Mouse (Mus musculus): Measurements from ENCODE around the gene Cyb561d2. TPM values are rescaled to one million over a fixed set of nuclear protein-coding genes. Genes with fewer than 3 reads are reported as not detected.

Gene Cyb561d2
- polyA plus RNA-seq, 1 experiment, result 29.4 TPM

DNA sequence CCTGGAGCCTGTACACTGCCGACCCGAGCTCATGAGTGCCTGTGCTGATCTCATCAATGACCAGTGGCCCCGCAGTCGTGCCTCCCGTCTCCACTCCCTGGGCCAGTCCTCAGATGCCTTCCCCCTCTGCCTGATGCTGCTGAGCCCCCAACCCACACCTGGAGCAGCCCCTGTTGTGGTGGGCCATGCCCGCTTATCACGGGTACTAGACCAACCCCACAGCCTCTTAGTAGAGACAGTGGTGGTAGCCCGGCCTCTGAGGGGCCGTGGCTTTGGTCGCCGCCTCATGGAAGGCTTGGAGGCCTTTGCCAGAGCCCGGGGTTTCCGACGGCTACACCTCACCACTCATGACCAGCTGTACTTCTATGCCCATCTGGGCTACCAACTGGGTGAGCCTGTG lies 41.2 kb upstream of the Cyb561d2 start:
- Histone ChIP-seq H3K27me3 (ENCODE audit: control insufficient read depth, insufficient read depth, low read length) (no peaks in the 10 kb centered on the region), H3K27ac (ENCODE audit: control insufficient read depth, insufficient read depth, low read depth, low read length) (no peak overlapping the region), H3K36me3 (ENCODE audit: control insufficient read depth, insufficient read depth, low read length) (no peaks in the 10 kb centered on the region), H3K4me1 (ENCODE audit: control insufficient read depth, insufficient read depth, low read length) (peaks cover 10% of the 10 kb centered on the region), H3K4me3 (ENCODE audit: control insufficient read depth, low read depth, low read length) (peak overlapping the region; percentile 93; the same call in 1 of the 2 replicates)
- no peak for TF ChIP-seq CTCF (IDR thresholded peaks at IDR 0.05; ENCODE audit: control insufficient read depth, insufficient read depth, insufficient replicate concordance, low read depth, low read length)
- no peak for TF ChIP-seq POLR2A (IDR thresholded peaks at IDR 0.05; ENCODE audit: control insufficient read depth, low read depth, low read length)

DNA sequence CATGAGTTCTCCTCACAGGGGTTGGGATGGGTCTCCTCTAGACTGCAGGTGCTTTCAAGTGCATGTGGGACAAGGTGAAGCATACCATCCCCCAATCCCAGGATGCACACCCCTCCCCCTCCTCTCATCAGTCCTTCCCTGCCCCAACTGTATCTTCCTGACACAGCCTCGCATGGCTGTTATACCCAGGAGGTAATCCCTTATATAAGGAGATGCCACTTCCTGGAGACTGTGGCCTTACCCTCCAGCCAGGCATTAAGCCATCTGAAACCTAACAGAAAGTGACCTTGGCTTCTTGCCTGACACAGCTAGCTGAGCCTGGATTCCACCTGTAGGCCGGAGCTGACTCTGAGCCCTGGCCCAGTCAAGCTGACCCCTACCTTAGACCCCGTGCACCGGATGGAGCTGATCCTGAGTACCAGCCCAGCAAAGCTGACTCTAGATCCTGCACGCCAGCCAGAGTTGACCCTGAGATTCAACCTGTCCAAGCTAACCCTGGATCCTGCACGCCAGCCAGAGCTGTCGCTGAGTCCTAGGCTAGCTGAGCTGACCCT lies 40.6 kb upstream of the Cyb561d2 start:
- H3K4me3 ChIP-seq (ENCODE audit: control insufficient read depth, low read depth, low read length), result peak overlapping the region; percentile 93
- no peaks in the 10 kb centered on the region for H3K36me3 ChIP-seq (ENCODE audit: control insufficient read depth, insufficient read depth, low read length)
- peaks cover 10% of the 10 kb centered on the region for H3K4me1 ChIP-seq (ENCODE audit: control insufficient read depth, insufficient read depth, low read length)
- H3K27ac ChIP-seq (ENCODE audit: control insufficient read depth, insufficient read depth, low read depth, low read length), result no peak overlapping the region
- TF ChIP-seq POLR2A (IDR thresholded peaks at IDR 0.05; ENCODE audit: control insufficient read depth, low read depth, low read length) (no peak), CTCF (IDR thresholded peaks at IDR 0.05; ENCODE audit: control insufficient read depth, insufficient read depth, insufficient replicate concordance, low read depth, low read length) (no peak)
- H3K27me3 ChIP-seq (ENCODE audit: control insufficient read depth, insufficient read depth, low read length), result no peaks in the 10 kb centered on the region

DNA sequence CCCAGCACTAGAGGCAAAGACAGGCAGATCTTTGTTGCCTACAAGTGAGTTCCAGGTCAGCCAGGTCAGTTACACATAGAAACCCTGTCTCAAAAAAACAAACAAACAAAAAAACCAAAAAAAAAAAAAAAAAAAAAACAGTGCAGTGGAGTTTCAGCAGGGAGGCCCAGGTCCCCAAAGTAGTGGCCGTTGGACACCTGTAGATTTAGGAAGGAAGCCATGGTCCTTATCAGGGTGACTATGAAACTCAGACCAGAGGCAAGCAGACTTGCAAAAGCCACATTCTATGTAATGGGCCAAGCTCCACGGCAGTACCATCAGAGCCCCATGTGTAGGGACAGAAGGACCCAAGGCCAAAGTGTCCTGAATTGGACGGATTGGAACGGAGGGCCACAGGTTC lies 39.6 kb upstream of the Cyb561d2 start:
- no peaks in the 10 kb centered on the region for H3K27me3 ChIP-seq (ENCODE audit: control insufficient read depth, insufficient read depth, low read length)
- no peaks in the 10 kb centered on the region for H3K36me3 ChIP-seq (ENCODE audit: control insufficient read depth, insufficient read depth, low read length)
- no peak for TF ChIP-seq CTCF (IDR thresholded peaks at IDR 0.05; ENCODE audit: control insufficient read depth, insufficient read depth, insufficient replicate concordance, low read depth, low read length)
- TF ChIP-seq POLR2A (IDR thresholded peaks at IDR 0.05; ENCODE audit: control insufficient read depth, low read depth, low read length), result no peak
- peak overlapping the region; percentile 93 for H3K4me3 ChIP-seq (ENCODE audit: control insufficient read depth, low read depth, low read length)
- peaks cover 10% of the 10 kb centered on the region for H3K4me1 ChIP-seq (ENCODE audit: control insufficient read depth, insufficient read depth, low read length)
- H3K27ac ChIP-seq (ENCODE audit: control insufficient read depth, insufficient read depth, low read depth, low read length), result no peak overlapping the region

DNA sequence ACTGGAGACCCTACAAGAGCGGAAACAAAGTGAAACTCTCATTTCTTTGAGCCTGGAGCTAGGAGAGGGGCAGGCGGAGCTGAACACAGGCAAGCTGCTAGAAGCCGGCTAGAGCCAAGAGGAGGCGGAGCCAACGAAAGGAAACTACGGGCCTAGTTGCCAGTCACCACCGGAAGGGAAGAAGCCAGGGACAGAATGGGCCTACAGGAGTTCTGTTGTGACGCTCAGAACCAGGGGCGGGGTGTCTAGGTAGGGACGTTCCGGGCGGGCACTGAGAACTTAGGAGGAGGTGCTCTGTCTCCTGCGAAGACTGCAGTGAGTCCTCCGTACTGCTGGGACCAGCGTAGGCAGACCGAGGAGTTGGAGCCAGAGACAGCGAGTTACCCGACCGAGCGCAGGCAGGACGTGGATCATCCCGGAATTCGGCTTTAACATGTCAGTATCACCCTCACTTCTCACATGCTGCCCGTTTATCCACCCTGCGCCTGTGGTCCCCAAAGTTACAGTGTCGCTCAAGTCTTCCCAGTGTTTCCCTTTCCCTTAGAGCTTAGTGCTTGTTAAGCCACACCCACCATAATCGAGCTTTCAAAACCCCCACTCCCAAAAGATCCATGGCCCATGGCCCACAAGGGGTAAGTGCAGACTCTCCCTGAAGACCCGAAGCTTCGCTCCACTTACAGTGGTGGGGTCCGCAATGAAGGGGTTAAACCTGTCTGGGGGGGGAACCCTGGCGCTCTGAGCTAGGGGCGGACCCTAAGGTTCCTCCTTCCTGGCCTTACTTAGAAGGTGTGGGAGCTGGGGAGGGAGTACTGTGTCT lies 38.7 kb upstream of the Cyb561d2 start, which contains the start of gene Hyal3:
TSS of gene Hyal3 (plus strand) at position 318 of the 817 bp plus-strand sequence.
- Histone ChIP-seq H3K36me3 (ENCODE audit: control insufficient read depth, insufficient read depth, low read length) (no peaks in the 10 kb centered on the region), H3K4me3 (ENCODE audit: control insufficient read depth, low read depth, low read length) (peak within 1 kb of the TSS; percentile 93), H3K4me1 (ENCODE audit: control insufficient read depth, insufficient read depth, low read length) (peaks cover 8% of the 10 kb centered on the region), H3K27ac (ENCODE audit: control insufficient read depth, insufficient read depth, low read depth, low read length) (peak within 1 kb of the TSS; percentile 68), H3K27me3 (ENCODE audit: control insufficient read depth, insufficient read depth, low read length) (no peaks in the 10 kb centered on the region)
- TF ChIP-seq POLR2A (IDR thresholded peaks at IDR 0.05; ENCODE audit: control insufficient read depth, low read depth, low read length) (peak; percentile 90), CTCF (IDR thresholded peaks at IDR 0.05; ENCODE audit: control insufficient read depth, insufficient read depth, insufficient replicate concordance, low read depth, low read length) (0 out of 2 replicates have a peak, but pooled peaks have one; percentile 9)

DNA sequence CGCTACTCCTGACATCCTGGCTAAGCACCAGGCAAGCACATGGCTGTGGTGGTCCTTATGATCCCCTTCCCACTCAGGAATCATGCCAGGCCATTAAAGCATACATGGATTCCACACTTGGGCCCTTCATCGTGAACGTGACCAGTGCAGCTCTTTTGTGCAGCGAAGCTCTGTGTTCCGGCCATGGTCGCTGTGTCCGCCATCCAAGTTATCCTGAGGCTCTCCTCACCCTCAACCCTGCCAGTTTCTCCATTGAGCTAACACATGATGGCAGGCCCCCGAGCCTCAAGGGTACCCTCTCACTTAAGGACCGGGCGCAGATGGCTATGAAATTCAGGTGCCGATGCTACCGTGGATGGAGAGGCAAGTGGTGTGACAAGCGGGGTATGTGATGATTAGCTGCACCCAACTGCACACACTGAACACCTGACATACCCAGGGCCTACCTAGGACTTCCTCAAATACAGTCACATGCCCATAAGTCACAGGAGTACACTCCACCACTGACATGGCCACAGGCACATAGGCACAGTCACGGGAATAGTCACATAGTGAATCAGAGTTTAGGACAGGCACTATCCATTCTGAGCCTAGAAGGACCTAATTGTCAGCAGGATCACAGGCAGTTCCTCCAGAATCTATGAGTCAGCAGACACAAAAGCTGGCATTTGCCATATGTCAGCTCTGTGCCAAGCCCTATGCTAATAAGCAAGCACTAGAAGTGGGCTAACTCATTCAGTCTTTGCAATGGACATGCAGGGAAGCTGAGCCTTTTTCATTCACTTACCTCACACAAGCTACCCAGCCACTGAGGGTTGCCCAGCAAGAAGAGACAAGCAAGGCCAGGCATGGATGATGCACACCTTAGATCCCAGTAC lies 37.3 kb upstream of the Cyb561d2 start:
- Histone ChIP-seq H3K4me3 (ENCODE audit: control insufficient read depth, low read depth, low read length) (peak overlapping the region; percentile 93), H3K27ac (ENCODE audit: control insufficient read depth, insufficient read depth, low read depth, low read length) (no peak overlapping the region), H3K4me1 (ENCODE audit: control insufficient read depth, insufficient read depth, low read length) (peaks cover 8% of the 10 kb centered on the region), H3K36me3 (ENCODE audit: control insufficient read depth, insufficient read depth, low read length) (no peaks in the 10 kb centered on the region), H3K27me3 (ENCODE audit: control insufficient read depth, insufficient read depth, low read length) (no peaks in the 10 kb centered on the region)
- no peak for TF ChIP-seq POLR2A (IDR thresholded peaks at IDR 0.05; ENCODE audit: control insufficient read depth, low read depth, low read length)

DNA sequence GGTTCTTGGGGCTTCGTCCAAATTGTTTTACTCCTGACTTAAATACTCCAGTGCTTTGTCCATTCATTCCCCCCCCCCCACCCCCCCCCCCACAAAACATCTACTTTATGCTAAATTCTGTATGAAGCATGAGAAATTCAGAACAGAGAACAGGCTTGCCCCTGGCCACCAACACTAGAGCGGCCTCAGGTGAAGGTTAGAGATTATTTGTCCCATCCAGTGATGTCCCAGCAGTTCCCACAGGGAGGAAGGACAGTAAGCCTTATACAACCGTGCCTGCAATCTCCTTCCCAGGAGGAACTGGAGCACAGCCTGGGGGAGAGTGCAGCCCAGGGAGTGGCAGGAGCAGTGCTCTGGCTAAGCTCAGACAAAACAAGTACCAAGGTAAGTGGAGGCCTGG lies 36.6 kb upstream of the Cyb561d2 start, which contains the start of gene Naa80:
TSS of gene Naa80 (plus strand) at position 301 of the 400 bp plus-strand sequence.
- TF ChIP-seq POLR2A (IDR thresholded peaks at IDR 0.05; ENCODE audit: control insufficient read depth, low read depth, low read length) (no peak), CTCF (IDR thresholded peaks at IDR 0.05; ENCODE audit: control insufficient read depth, insufficient read depth, insufficient replicate concordance, low read depth, low read length) (no peak)
- Histone ChIP-seq H3K27ac (ENCODE audit: control insufficient read depth, insufficient read depth, low read depth, low read length) (no peak within 1 kb of the TSS), H3K36me3 (ENCODE audit: control insufficient read depth, insufficient read depth, low read length) (no peaks in the 10 kb centered on the region), H3K27me3 (ENCODE audit: control insufficient read depth, insufficient read depth, low read length) (no peaks in the 10 kb centered on the region), H3K4me3 (ENCODE audit: control insufficient read depth, low read depth, low read length) (peak within 1 kb of the TSS; percentile 93), H3K4me1 (ENCODE audit: control insufficient read depth, insufficient read depth, low read length) (peaks cover 8% of the 10 kb centered on the region)

DNA sequence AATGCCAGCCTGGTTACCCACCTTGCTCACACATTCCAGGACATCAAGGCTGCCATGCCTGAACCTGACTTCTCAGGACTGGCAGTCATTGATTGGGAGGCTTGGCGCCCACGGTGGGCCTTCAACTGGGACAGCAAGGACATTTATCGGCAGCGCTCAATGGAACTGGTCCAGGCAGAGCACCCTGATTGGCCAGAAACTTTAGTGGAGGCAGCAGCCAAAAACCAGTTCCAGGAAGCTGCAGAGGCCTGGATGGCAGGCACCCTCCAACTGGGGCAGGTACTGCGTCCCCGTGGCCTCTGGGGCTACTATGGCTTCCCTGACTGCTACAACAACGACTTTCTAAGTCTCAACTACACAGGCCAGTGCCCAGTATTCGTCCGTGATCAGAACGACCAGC lies 35.9 kb upstream of the Cyb561d2 start:
- no peaks in the 10 kb centered on the region for H3K27me3 ChIP-seq (ENCODE audit: control insufficient read depth, insufficient read depth, low read length)
- H3K36me3 ChIP-seq (ENCODE audit: control insufficient read depth, insufficient read depth, low read length), result no peaks in the 10 kb centered on the region
- H3K4me1 ChIP-seq (ENCODE audit: control insufficient read depth, insufficient read depth, low read length), result peaks cover 8% of the 10 kb centered on the region
- peak overlapping the region; percentile 15 for H3K4me3 ChIP-seq (ENCODE audit: control insufficient read depth, low read depth, low read length)
- no peak overlapping the region for H3K27ac ChIP-seq (ENCODE audit: control insufficient read depth, insufficient read depth, low read depth, low read length)
- TF ChIP-seq CTCF (IDR thresholded peaks at IDR 0.05; ENCODE audit: control insufficient read depth, insufficient read depth, insufficient replicate concordance, low read depth, low read length) (no peak), POLR2A (IDR thresholded peaks at IDR 0.05; ENCODE audit: control insufficient read depth, low read depth, low read length) (no peak)

Measured in testis, adult 2 months (tissue).